Mouse (Mus musculus): ENCODE measurements around the gene Snx7.

Gene Snx7

GRCm38 (mm10) chr3:117868637-117869323 lies at the start of gene Snx7:
Gene Snx7 (minus strand): TSS chr3:117868936.
- in situ Hi-C loops (cut with MboI, MseI), result no loop called here

- in situ Hi-C loops (cut with MboI, MseI), result no loop called here
Measured at GRCm38 (mm10) chr3:117915420-117915819, 46.7 kb upstream of the Snx7 start.

- in situ Hi-C loops (cut with MboI, MseI), result no loop called here
Measured at GRCm38 (mm10) chr3:117893736-117894135, 25.0 kb upstream of the Snx7 start.

GRCm38 (mm10) chr3:117875450-117875849 lies 6.7 kb upstream of the Snx7 start:
- in situ Hi-C loops (cut with MboI, MseI), result no loop called here

- in situ Hi-C loops (cut with MboI, MseI), result no loop called here
Measured at GRCm38 (mm10) chr3:117873209-117873863, 4.6 kb upstream of the Snx7 start.

- in situ Hi-C loops (cut with MboI, MseI), result no loop called here
Measured at GRCm38 (mm10) chr3:117869324-117869715, 584 bp upstream of the Snx7 start.

- in situ Hi-C loops (cut with MboI, MseI), result no loop called here
Measured at GRCm38 (mm10) chr3:117868091-117868490, 645 bp downstream of the Snx7 start.

DNA sequence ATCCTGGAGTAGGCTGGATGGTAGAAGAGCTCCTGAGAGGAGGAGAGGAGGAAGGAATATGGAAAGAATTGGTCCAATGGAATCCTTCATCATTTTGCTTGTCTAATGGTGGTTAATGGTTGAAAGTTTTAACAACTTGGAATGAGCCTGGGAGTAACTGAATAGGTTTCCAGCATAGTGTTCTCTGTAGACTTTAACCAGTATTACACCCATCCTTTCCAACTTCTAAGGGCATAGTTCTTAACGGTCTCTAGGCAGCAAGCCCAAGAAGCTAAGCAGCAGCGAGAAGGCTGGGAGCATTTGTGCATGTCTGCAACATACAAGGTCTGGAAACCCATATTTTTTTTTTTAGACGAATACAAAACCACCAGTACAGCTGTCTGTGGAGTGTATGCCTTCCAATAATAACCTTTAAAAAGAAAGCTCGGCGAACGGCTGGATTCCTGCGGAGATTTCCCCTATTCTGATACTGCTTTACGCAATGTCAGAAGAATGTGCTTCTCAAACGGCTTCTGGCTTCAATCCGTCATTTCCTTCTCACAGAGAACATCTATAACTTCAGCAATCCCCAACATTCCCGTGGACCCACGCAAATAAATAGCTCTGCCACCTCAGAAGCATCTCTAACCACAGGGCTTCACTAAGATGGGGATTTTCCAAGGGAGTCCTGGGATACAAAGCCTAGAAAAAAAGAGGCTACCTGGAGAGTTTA lies 1.9 kb downstream of the Snx7 start:
- in situ Hi-C loops (cut with MboI, MseI), result no loop called here

GRCm38 (mm10) chr3:117865621-117866020 lies 3.1 kb downstream of the Snx7 start:
- in situ Hi-C loops (cut with MboI, MseI), result no loop called here

DNA sequence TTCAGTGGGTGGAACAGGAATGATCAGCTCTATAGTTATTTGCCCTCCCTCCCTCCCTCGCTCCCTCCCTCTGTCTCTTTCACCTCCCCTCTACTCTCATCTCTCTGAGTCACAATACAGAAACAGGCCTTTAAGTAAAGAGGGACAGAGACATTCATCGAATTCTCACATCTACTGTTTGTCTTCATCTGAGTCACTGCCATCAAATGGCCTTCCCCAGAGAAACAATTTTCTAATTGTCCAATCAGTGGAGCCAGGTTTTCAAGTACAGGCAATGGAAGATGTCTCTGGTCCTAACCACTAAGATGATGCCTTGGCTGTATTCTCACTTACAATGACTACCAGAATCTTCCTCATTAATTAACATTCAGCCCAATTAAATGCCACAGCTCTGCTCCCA lies 5.8 kb downstream of the Snx7 start:
- in situ Hi-C loops (cut with MboI, MseI), result no loop called here

- in situ Hi-C loops (cut with MboI, MseI), result no loop called here
Measured at GRCm38 (mm10) chr3:117861977-117862434, 6.7 kb downstream of the Snx7 start.

- in situ Hi-C loops (cut with MboI, MseI), result no loop called here
Measured at GRCm38 (mm10) chr3:117858996-117859395, 9.7 kb downstream of the Snx7 start.

DNA sequence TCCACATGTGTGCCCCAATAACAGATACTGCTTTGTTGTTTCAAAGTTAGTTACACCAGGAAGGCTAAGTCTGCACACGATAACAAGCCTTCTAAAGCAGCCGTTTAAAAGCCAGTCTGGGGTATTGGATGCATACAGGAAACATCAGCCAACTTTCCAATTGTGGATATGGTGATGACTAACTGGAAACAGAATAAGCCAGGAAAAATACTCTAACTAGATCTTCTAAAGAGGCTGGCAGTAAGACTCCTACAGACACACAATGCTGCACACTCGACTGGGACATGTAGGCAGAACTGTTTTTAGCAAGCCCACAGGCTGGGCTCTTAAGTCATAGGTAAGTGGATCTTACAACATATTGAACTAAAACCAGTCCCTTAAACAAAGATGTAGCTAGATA lies 15.0 kb downstream of the Snx7 start:
- in situ Hi-C loops (cut with MboI, MseI), result no loop called here

DNA sequence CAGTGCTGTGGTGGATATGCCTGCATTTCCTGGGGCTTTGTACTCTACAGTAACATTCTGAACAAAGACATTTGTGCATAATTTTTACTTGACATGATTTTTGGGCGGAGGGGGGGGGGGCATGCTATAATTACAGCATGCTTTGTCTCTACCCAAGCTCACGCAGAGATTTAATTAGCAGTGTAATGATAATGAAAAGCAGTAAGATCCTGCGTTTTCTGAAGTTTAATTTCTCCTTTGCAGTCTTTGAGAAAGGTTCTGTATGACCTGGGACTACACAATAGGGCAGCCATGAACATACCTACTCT lies 16.7 kb downstream of the Snx7 start:
- in situ Hi-C loops (cut with MboI, MseI), result no loop called here

- in situ Hi-C loops (cut with MboI, MseI), result no loop called here
Measured at GRCm38 (mm10) chr3:117851278-117852053, 17.3 kb downstream of the Snx7 start.

DNA sequence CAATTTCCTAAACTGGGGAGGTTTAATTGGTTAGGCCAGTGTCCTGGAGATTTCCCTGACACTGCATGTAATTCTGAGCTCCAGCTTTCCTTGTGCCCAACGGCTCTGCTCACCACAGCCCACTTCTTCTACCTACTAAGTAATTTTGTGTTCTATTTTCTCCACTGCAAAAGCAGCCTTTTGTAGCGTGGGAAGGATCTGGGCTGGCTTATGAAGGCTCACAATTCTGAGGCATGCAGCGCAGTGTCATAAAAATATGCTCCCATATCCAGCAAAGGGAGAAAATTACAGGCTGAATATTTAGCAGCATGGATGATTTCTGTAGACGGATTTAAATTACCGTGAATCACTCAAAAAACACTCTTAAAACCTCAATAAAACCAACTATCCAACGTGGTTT lies 19.9 kb downstream of the Snx7 start:
- in situ Hi-C loops (cut with MboI, MseI), result no loop called here

- in situ Hi-C loops (cut with MboI, MseI), result no loop called here
Measured at GRCm38 (mm10) chr3:117842658-117843057, 26.1 kb downstream of the Snx7 start.

GRCm38 (mm10) chr3:117839867-117840545 lies 28.7 kb downstream of the Snx7 start:
- in situ Hi-C loops (cut with MboI, MseI), result no loop called here

DNA sequence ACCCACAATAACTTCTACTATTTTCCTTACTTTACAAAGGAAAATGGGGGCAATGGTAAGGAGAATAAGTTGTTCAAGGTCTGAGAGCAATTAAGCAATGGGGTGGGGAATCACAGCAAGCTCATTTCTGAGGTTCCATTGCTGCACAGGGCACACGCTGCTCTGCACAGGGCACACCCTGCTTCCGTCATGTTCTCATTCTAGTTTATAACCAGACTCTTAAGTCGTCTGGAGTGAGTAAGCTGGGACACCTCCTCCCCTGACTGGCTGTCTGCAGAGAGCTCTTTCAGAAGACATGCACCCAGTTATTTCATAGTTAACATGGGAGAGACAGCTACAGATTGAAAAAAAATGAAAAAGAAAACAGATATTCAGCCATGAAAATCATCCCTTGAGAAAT lies 30.7 kb downstream of the Snx7 start:
- in situ Hi-C loops (cut with MboI, MseI), result no loop called here

DNA sequence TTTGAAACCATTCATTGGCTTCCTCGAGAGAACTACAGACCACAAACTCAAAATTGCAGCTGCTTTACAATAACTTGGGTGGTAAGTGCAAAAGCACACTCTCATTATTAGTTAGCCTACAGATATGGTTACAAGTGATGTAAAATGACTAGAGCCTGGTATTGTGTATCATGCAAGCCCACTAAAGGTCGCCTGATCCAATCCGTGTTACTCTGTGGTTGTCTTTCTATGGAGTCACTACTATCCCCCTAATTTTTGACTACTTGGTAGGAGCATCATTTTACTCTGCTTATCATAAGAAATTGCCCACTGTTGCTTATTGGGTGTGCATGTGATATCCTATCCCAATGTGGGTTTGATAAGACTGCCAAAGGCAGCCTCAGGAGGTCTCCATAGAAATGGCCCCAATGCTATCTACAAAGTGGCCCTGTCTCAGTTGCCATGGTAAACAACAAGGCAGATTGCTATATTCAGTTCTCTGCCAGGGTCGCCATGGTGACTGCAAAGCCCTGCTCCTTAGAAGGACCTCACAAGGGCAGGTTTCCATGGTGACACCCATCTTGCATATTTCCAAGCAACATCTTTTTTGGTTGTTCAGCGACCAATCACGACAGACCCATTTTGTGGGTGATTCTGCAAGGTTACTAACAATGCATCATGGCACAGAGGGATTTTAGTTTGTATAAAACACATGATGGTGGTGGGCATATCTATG lies 42.1 kb downstream of the Snx7 start:
- in situ Hi-C loops (cut with MboI, MseI), result no loop called here

DNA sequence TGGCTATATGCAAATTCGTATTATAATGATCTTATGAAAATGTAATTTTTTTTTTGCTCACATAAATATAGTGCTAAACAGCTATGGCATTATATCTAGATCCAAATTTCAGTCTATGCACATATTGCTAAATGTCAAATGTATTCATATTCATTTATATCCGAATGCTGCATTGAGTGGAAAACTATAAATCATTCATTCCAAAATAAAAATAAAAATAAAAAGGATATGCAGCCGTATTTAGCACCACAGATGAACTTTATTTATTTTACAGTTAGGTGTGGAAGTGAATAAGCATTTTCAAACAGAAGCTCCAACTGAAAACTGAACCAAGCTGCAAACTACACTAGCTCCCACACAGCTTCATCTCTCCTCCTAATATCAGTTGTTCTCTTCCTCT lies 45.5 kb downstream of the Snx7 start:
- in situ Hi-C loops (cut with MboI, MseI), result no loop called here
